Mouse (Mus musculus): ENCODE measurements at regions not wholly inside any gene's neighbourhood (a gene's known extent, or its start where the extent isn't known, plus 50 kb on each side); places are given as distances from the start of the nearest gene placed in this dataset.
"Not testable (repeated sequence)": the region's sequence is repeated elsewhere in the genome, so short reads cannot be mapped to it uniquely, and the experiment has no call there.

- ChIA-PET POLR2A (no interaction called here), CTCF (no interaction called here)
Measured at GRCm38 (mm10) chr9:82300046-82300445, 436.6 kb downstream of the Mei4 start.

- CTCF ChIA-PET: no interaction called here
- POLR2A ChIA-PET: no interaction called here
Measured at GRCm38 (mm10) chr9:82306285-82306684, 442.8 kb downstream of the Mei4 start.

GRCm38 (mm10) chr9:82312466-82312865 lies 449.0 kb downstream of the Mei4 start:
- ChIA-PET CTCF (no interaction called here), POLR2A (no interaction called here)

GRCm38 (mm10) chr9:82340452-82340851 lies 477.0 kb downstream of the Mei4 start:
- POLR2A ChIA-PET: no interaction called here
- CTCF ChIA-PET: no interaction called here

GRCm38 (mm10) chr9:82350784-82351183 lies 478.6 kb upstream of the Irak1bp1 start:
- POLR2A ChIA-PET, CTCF ChIA-PET: not testable (repeated sequence)

GRCm38 (mm10) chr9:82359573-82359972 lies 469.8 kb upstream of the Irak1bp1 start:
- POLR2A ChIA-PET: no interaction called here
- CTCF ChIA-PET: no interaction called here

GRCm38 (mm10) chr9:82402355-82402754 lies 427.0 kb upstream of the Irak1bp1 start:
- POLR2A ChIA-PET: no interaction called here
- CTCF ChIA-PET: interaction anchor here in 1 of 4 experiments (0.6 kb wide), 1 partner anchor 458 kb away, joined by 6 read pairs; no protein-coding TSS in a partner anchor

- ChIA-PET POLR2A (interaction anchor here in 1 of 4 experiments (0.7 kb wide), 1 partner anchor 453 kb away, joined by 3 read pairs; no protein-coding TSS in a partner anchor), CTCF (no interaction called here)
Measured at GRCm38 (mm10) chr9:82404010-82404409, 425.3 kb upstream of the Irak1bp1 start.

GRCm38 (mm10) chr9:82407177-82407576 lies 422.2 kb upstream of the Irak1bp1 start:
- ChIA-PET CTCF (no interaction called here), POLR2A (no interaction called here)

GRCm38 (mm10) chr9:82408969-82409368 lies 420.4 kb upstream of the Irak1bp1 start:
- ChIA-PET POLR2A (no interaction called here), CTCF (no interaction called here)
